In the genomic region with DNA sequence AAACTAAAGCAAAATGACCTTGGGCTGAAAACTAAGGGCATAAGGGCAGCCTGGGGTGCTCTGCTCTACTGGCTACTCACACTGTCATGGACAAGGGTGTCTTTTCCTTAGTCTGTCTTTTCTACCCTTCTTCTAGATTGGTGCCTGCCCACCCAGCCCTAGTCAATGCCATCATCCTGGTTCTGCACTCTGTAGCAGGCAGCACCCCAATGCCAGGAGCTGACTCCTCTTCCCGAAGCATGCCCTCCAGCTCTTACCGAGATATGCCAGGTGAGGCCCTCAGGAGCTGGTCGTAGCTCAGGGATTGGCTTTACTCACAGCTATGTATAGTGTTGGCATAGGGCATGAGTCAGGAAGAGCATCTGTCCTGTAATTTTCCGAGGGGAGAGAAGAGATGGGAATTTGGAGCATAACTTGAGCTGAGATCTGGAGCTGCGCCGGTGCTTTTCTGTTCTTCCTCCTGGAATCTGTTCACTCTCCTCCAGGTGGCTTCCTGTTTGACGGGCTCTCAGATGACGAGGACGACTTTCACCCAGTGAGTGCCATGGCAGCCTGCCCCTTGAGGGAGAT, we compare ENCODE assay signal across 19 mouse cellular contexts.
DNase-seq lines count a peak whose midpoint lies in the region; TF ChIP-seq lines count a peak whose summit lies in the region.
"Had no signal": no experiment of that assay in that cellular context is flagged by ENCODE, and none has a peak within 500 bp of the region (broad histone marks: within the 10 kb centered on the region; RNA-seq: fewer than 3 reads in every experiment).

No protein-coding gene starts in this region.

- H3K4me1 ChIP-seq in E14TG2a.4 (replicated peaks; ENCODE audit: low read depth, low read length) = peaks cover 38% of the 10 kb centered on the region
- H3K4me1 ChIP-seq: embryonic facial prominence, embryonic 15.5 days; forebrain, embryonic 15.5 days; hindbrain, embryonic 12.5 days; limb, embryonic 12.5 days; midbrain, embryonic 12.5 days had no signal

- H3K27me3 ChIP-seq in E14TG2a.4 (ENCODE audit: insufficient read depth, low read length) = no peaks in the 10 kb centered on the region
- H3K27me3 ChIP-seq: embryonic facial prominence, embryonic 15.5 days; forebrain, embryonic 15.5 days; hindbrain, embryonic 12.5 days; limb, embryonic 12.5 days; midbrain, embryonic 12.5 days had no signal

- no peak for TF ChIP-seq CTCF in E14TG2a.4 (conservative IDR thresholded peaks at IDR 0.05; ENCODE audit: low read length)

- DNase-seq in frontal cortex, postnatal 36 days (ENCODE audit: low spot score in 2 of 2) = peak; percentile 17 to 36
- no peak for DNase-seq in frontal cortex, postnatal 25 days (ENCODE audit: low spot score in 2 of 2)
- DNase-seq in brain, adult 2 months (ENCODE audit: low read depth, low spot score) = peak; percentile 96
- DNase-seq in cerebellum, postnatal 25 days = peak; percentile 75 to 81
- DNase-seq in testis, postnatal 14 days (ENCODE audit: low spot score) = no peak
- DNase-seq in retina, embryonic 14.5 days (ENCODE audit: low spot score) = no peak
- DNase-seq: adrenal gland, postnatal 14 days; gastrocnemius, adult 2 months; kidney, postnatal 25 days; liver, postnatal 0 days; lung, postnatal 10 days; right cerebral cortex, postnatal 14 days; spleen, adult 18-20 months had no signal

- H3K36me3 ChIP-seq in E14TG2a.4 (ENCODE audit: insufficient read depth, low read length) = peaks cover 81% of the 10 kb centered on the region

- 0 out of 2 replicates have a peak overlapping the region, but pooled peaks have one; percentile 20 for H3K4me3 ChIP-seq in E14TG2a.4 (replicated peaks; ENCODE audit: low read length)
- H3K4me3 ChIP-seq: embryonic facial prominence, embryonic 15.5 days; forebrain, embryonic 15.5 days; gastrocnemius, adult 2 months; hindbrain, embryonic 12.5 days; limb, embryonic 12.5 days; midbrain, embryonic 12.5 days had no signal

- H3K9me3 ChIP-seq in E14TG2a.4 (ENCODE audit: low read length) = no peaks in the 10 kb centered on the region
- H3K9me3 ChIP-seq: embryonic facial prominence, embryonic 15.5 days; forebrain, embryonic 15.5 days; hindbrain, embryonic 12.5 days; limb, embryonic 12.5 days; midbrain, embryonic 12.5 days had no signal

Comparison
In these comparisons a context has a peak if more than half of its experiments do, and no peak if none do; other contexts are left out.
1. DNase-seq: peak in frontal cortex, postnatal 36 days (2 of 2), brain, adult 2 months (single experiment) and cerebellum, postnatal 25 days (2 of 2); none in frontal cortex, postnatal 25 days (0 of 2), testis, postnatal 14 days (single experiment) and retina, embryonic 14.5 days (single experiment).